Mouse (Mus musculus) stomach, postnatal 0 days (tissue): ENCODE measurements around the gene Cnn3.

Experiments used
- CTCF ChIP-seq: IDR thresholded peaks from 2 replicates; pipeline ENCODE4 v1.5.1; 2016; ENCODE audit warnings: antibody characterized with exemption, low read depth, mild to moderate bottlenecking, moderate library complexity
- EP300 ChIP-seq: optimal IDR thresholded peaks from 2 replicates; pipeline ENCODE3; 2016; ENCODE audit warnings: antibody characterized with exemption

DNA sequence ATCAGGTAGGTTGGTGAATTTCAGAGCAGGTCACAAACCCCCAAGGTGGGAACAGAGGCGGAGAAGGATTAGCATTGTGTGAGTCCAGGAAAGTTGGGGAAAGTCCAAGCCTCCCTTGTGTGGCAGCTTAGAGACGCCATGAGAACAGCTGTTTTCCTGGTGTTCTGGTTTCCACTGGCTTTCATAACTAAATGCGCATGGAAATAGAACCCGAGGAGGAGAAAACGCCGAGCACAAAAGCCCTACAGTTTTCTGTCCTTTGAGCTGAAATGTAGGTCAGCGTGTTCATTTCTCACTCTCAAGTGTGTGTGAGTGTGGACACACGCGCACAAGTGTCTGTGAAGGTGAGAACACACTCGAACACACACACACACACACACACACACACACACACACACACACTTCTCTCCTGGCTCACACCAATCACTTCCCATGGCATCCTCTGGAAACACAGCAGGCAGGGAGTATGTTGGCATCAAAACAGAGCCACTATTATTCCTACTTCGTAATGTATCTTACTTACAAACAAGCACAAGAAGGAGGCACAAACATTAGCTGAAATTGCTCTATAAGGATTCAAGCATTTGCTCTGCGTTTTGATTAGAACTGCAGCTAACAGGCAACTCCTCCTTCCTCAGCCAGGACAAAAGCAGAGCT is 63.3 kb downstream of the Cnn3 start:
- TF ChIP-seq CTCF (no peak), EP300 (no peak)
